Mouse (Mus musculus) forebrain, postnatal 0 days (tissue): ENCODE results near the gene Cytip. TPM values are rescaled to one million over a fixed set of nuclear protein-coding genes. Genes with fewer than 3 reads are reported as not detected.
A peak's percentile ranks its signal among the peaks of the same experiment; 100 is the strongest.

Source experiments
- ATAC-seq: fragments of 200-750 bp; cut with Nextera tagmentation; 2 replicates; pipeline ENCODE4 v1.8.0; 2017; ENCODE audit warnings: mild to moderate bottlenecking, moderate library complexity
- DNase-seq: peaks from one replicate; pipeline ENCODE4 v3.0.0-alpha.2; 2015
- H3K27ac ChIP-seq: fragments of 300-500 bp; sonication (generic); 2 replicates; pipeline ENCODE4 v1.5.1; 2014; ENCODE audit warnings: low read depth, mild to moderate bottlenecking, antibody characterized with exemption, low read length, moderate library complexity, mixed read lengths
- H3K27me3 ChIP-seq: fragments of 300-500 bp; sonication (generic); 2 replicates; pipeline ENCODE4 v1.6.1; 2014; ENCODE audit warnings: mild to moderate bottlenecking, low read length, mixed read lengths; ENCODE audit not compliant: insufficient read depth
- H3K36me3 ChIP-seq: fragments of 300-500 bp; sonication (generic); 2 replicates; pipeline ENCODE4 v1.6.1; 2014; ENCODE audit warnings: mild to moderate bottlenecking, moderate library complexity; ENCODE audit not compliant: insufficient read depth
- H3K4me1 ChIP-seq: fragments of 300-500 bp; sonication (generic); 2 replicates; pipeline ENCODE4 v1.6.1; 2014; ENCODE audit warnings: antibody characterized with exemption; ENCODE audit not compliant: insufficient read depth
- H3K4me2 ChIP-seq: fragments of 300-500 bp; sonication (generic); 2 replicates; pipeline ENCODE4 v1.6.1; 2014; ENCODE audit warnings: low read depth, mild to moderate bottlenecking, moderate library complexity
- H3K4me3 ChIP-seq: fragments of 300-500 bp; sonication (generic); 2 replicates; pipeline ENCODE4 v1.5.1; 2014; ENCODE audit warnings: low read depth, low read length, mixed read lengths
- H3K9ac ChIP-seq: fragments of 300-500 bp; sonication (generic); 2 replicates; pipeline ENCODE4 v1.6.1; 2014; ENCODE audit warnings: mild to moderate bottlenecking
- H3K9me3 ChIP-seq: fragments of 300-500 bp; sonication (generic); 2 replicates; pipeline ENCODE4 v1.6.1; 2016; ENCODE audit warnings: low read length
- CTCF ChIP-seq: sonication (generic); IDR thresholded peaks from 2 replicates; pipeline ENCODE4 v1.5.1; 2016; ENCODE audit warnings: antibody characterized with exemption, control low read depth, low read depth
- WGBS: fragments of 180-500 bp; shearing (Covaris S2); extraction: QIAGEN DNeasy Blood & Tissue Kit; methylation state at CpG from one replicate; pipeline ENCODE4 v1.1.7; 2014; 5-methylcytosine and 5-hydroxymethylcytosine counted together
- polyA plus RNA-seq: library from polyadenylated mRNA; unstranded; fragments of >200 nt; fragmentation: Nextera tagmentation; extraction: Ambion mirVana; gene quantifications from 2 replicates; pipeline ENCODE4 v1.2.1, GENCODE M21; 2015
- total RNA-seq: library from RNA; depleted of rRNA; stranded (reverse); fragments of >200 nt; gene quantifications from 2 replicates; pipeline ENCODE4 v1.2.3, GENCODE M21; 2014; rRNA removed

Gene Cytip
- total RNA-seq = 0.08 and 0.33 TPM in 2 replicates
- 0.15 and 0.42 TPM in 2 replicates for polyA plus RNA-seq

- Histone ChIP-seq H3K4me3 (no peak within 1 kb of the TSS), H3K9ac (no peak within 1 kb of the TSS), H3K9me3 (no peaks in the 10 kb centered on the region), H3K27ac (no peak within 1 kb of the TSS), H3K4me1 (no peaks in the 10 kb centered on the region), H3K4me2 (no peak within 1 kb of the TSS), H3K36me3 (no peaks in the 10 kb centered on the region), H3K27me3 (no peaks in the 10 kb centered on the region)
- no peak for ATAC-seq
- no peak for DNase-seq
- WGBS = 42% methylated on average over 4 of the region's 4 CpGs
- no peak for TF ChIP-seq CTCF
Measured at GRCm38 (mm10) chr2:58195346-58195745, at the start of gene Cytip. Gene Cytip (minus strand): TSS chr2:58195532.

- Histone ChIP-seq H3K4me1 (no peaks in the 10 kb centered on the region), H3K4me2 (no peak overlapping the region), H3K9ac (no peak overlapping the region), H3K36me3 (no peaks in the 10 kb centered on the region), H3K27ac (peak overlapping the region; percentile 70), H3K27me3 (no peaks in the 10 kb centered on the region), H3K9me3 (no peaks in the 10 kb centered on the region), H3K4me3 (no peak overlapping the region)
- DNase-seq (peak; percentile 54), ATAC-seq (peak; percentile 71)
- WGBS = 58% methylated on average over 4 of the region's 4 CpGs
- no peak for TF ChIP-seq CTCF
Measured at GRCm38 (mm10) chr2:58240639-58241038, 45.3 kb upstream of the Cytip start.

GRCm38 (mm10) chr2:58237487-58237886, 42.2 kb upstream of the Cytip start:
- ATAC-seq (peak; percentile 64), DNase-seq (peak; percentile 43)
- Histone ChIP-seq H3K4me3 (no peak overlapping the region), H3K9ac (no peak overlapping the region), H3K36me3 (no peaks in the 10 kb centered on the region), H3K4me2 (no peak overlapping the region), H3K27me3 (no peaks in the 10 kb centered on the region), H3K9me3 (no peaks in the 10 kb centered on the region), H3K27ac (no peak overlapping the region), H3K4me1 (no peaks in the 10 kb centered on the region)
- 43% methylated on average over 2 of the region's 2 CpGs for WGBS
- TF ChIP-seq CTCF = no peak

DNA sequence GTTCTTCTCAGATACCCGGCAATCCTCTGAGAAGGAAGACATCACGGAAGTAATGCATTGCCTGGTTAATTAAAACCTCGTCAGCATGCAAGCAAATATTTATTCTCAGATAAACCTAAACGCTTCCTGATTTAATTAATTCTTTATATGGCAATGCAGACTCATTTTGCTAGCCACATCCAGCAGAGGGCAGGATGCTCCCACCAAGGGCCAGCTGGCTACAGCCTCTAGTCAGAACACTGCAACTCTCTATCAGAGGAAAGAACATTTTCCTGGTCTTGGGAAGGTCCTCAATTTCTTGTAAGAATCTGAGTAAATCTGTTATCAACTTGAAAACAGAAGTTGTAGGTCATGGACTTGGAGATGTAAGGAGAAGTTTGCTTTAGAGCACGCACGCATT, 4.1 kb upstream of the Cytip start:
- TF ChIP-seq CTCF = peak; percentile 81
- Histone ChIP-seq H3K36me3 (no peaks in the 10 kb centered on the region), H3K9me3 (no peaks in the 10 kb centered on the region), H3K27me3 (no peaks in the 10 kb centered on the region), H3K4me2 (no peak overlapping the region), H3K9ac (no peak overlapping the region), H3K4me3 (no peak overlapping the region), H3K4me1 (no peaks in the 10 kb centered on the region), H3K27ac (no peak overlapping the region)
- peak; percentile 82 for DNase-seq
- peak; percentile 72 for ATAC-seq
- WGBS = 53% methylated on average over 6 of the region's 6 CpGs

GRCm38 (mm10) chr2:58196880-58197279, 1.5 kb upstream of the Cytip start:
- Histone ChIP-seq H3K36me3 (no peaks in the 10 kb centered on the region), H3K27me3 (no peaks in the 10 kb centered on the region), H3K27ac (no peak overlapping the region), H3K9me3 (no peaks in the 10 kb centered on the region), H3K4me3 (no peak overlapping the region), H3K9ac (no peak overlapping the region), H3K4me1 (no peaks in the 10 kb centered on the region), H3K4me2 (no peak overlapping the region)
- no peak for ATAC-seq
- no peak for TF ChIP-seq CTCF
- no peak for DNase-seq
- 63% methylated on average over 1 of the region's 1 CpGs for WGBS

DNA sequence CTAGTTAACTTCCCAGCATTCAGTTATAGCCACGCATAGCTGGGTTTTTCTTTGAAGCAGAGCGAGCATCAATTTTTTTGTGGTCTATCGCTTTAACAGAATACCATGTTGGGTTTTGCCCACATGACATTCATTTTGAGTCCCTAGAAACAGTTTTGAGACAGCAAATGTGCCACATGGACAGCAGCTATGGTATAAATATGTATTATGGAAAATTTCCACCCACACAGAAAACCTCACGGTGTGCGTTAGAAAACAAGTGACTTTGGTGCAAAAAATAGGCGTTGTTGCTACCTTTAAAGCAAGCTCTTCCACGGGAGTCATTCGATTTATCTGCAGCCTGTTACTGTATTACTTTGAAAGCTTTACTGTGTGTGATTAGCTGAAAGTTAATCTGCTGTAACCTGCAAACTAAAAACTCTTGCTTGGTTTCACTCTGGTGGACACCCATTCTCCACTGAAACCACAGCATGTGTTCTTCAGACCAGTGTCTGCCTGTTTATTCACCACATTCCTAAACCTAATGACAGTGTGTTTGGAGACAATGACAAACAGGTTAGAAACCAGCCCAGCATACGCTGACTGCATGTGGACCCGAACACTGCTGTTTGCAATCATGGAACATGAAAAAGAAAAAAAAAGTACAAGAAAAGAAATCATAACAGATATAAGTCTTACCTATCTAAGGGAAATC, 763 bp downstream of the Cytip start:
- DNase-seq = no peak
- no peaks in the 10 kb centered on the region for H3K36me3 ChIP-seq
- no peak for TF ChIP-seq CTCF
- H3K27ac ChIP-seq = no peak overlapping the region
- WGBS = 65% methylated on average over 10 of the region's 10 CpGs
- H3K4me2 ChIP-seq = no peak overlapping the region
- H3K27me3 ChIP-seq = no peaks in the 10 kb centered on the region
- no peaks in the 10 kb centered on the region for H3K9me3 ChIP-seq
- ATAC-seq = no peak; the same call in 1 of the 2 replicates
- no peak overlapping the region for H3K4me3 ChIP-seq
- H3K4me1 ChIP-seq = no peaks in the 10 kb centered on the region
- H3K9ac ChIP-seq = no peak overlapping the region

GRCm38 (mm10) chr2:58192160-58192559, 3.2 kb downstream of the Cytip start:
- 95% methylated on average over 5 of the region's 5 CpGs for WGBS
- no peaks in the 10 kb centered on the region for H3K4me1 ChIP-seq
- H3K27ac ChIP-seq = no peak overlapping the region
- ATAC-seq = no peak
- H3K9ac ChIP-seq = no peak overlapping the region
- no peak overlapping the region for H3K4me2 ChIP-seq
- no peak for TF ChIP-seq CTCF
- no peaks in the 10 kb centered on the region for H3K27me3 ChIP-seq
- no peak overlapping the region for H3K4me3 ChIP-seq
- no peaks in the 10 kb centered on the region for H3K9me3 ChIP-seq
- H3K36me3 ChIP-seq = no peaks in the 10 kb centered on the region
- no peak for DNase-seq
